Mouse (Mus musculus) cortical plate, adult 2 months (tissue): ENCODE results near the gene Tktl2.

Experiments
- CTCF ChIP-seq: fragments of 200-500 bp; IDR thresholded peaks from 2 replicates; pipeline ENCODE4 v1.5.1; 2011; ENCODE audit warnings: mild to moderate bottlenecking, control low read depth, low read length; ENCODE audit not compliant: insufficient read depth; ENCODE audit errors: extremely low read depth
- POLR2A ChIP-seq: fragments of 200-500 bp; IDR thresholded peaks from 2 replicates; pipeline ENCODE4 v1.6.1; 2011; ENCODE audit warnings: mild to moderate bottlenecking, low read length, control low read depth; ENCODE audit not compliant: insufficient read depth; ENCODE audit errors: extremely low read depth

DNA sequence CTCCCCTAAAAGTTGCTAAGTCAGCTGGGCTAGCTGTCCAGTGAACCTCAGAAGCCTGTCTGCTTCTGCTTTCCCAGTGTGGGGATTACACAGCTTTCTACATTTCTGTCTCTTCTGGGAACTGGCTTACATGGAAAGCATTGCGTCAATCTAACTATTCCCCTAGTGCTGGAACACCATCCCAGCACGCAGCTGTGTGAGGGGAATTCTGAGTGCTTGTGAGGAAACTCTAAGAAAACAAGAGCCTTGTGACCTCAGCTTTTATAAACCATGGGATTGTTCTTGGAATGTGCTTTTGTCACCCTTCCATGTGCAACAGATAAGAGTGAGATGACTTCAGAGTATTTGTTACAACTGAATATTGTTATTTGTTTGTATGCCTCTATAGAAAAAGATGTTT lies 17.1 kb upstream of the Tktl2 start:
- TF ChIP-seq CTCF (no peak), POLR2A (no peak)
